Mouse (Mus musculus) heart, postnatal 0 days (tissue): ENCODE results near the gene P2ry10b.

Experiments
- CTCF ChIP-seq: IDR thresholded peaks from 2 replicates; pipeline ENCODE4 v1.5.1; 2016; ENCODE audit warnings: antibody characterized with exemption, control low read depth, low read depth
- EP300 ChIP-seq: IDR thresholded peaks from 2 replicates; pipeline ENCODE4 v1.6.1; 2016; ENCODE audit warnings: antibody characterized with exemption, low read depth

DNA sequence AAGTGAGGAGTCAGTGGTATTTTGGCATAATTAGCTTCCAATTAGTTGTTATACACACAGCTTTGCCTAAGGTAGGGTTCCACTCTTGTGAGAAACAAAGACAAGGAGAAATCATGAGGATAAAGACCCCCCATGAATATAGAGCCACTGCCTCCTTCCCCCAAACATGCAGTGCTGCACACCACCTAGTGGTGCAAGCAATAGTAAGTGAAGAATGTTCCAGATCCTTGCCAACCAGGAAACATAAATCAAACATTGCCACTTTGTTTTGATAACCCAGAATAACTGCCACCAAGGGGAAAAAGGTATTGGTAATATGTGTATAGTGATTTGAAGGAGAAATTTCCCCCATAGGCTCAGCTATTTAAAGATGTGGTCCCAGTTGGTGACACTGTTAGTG lies 11.8 kb downstream of the P2ry10b start:
- TF ChIP-seq EP300 (no peak), CTCF (0 out of 2 replicates have a peak, but pooled peaks have one; percentile 24)
